Mouse (Mus musculus) G1E (cell line): ENCODE measurements around the gene Zkscan5. TPM values are rescaled to one million over a fixed set of nuclear protein-coding genes. Genes with fewer than 3 reads are reported as not detected.

Experiments used
- ATAC-seq: 2 replicates; pipeline ENCODE4 v1.8.0; 2016; ENCODE audit warnings: mild to moderate bottlenecking; ENCODE audit not compliant: insufficient number of reproducible peaks, poor library complexity, low FRiP score, severe bottlenecking; ENCODE audit errors: extremely low read depth
- DNase-seq: peaks from one replicate; pipeline ENCODE4 v3.0.0; 2012; ENCODE audit warnings: low spot score
- H3K27me3 ChIP-seq: 2 replicates; pipeline ENCODE4 v1.6.1; 2012; ENCODE audit warnings: mild to moderate bottlenecking, low read length, inconsistent platforms; ENCODE audit not compliant: insufficient read depth
- H3K36me3 ChIP-seq: replicated peaks from 2 replicates; pipeline ENCODE3; 2012; ENCODE audit warnings: mild to moderate bottlenecking, inconsistent platforms
- H3K4me1 ChIP-seq: 2 replicates; pipeline ENCODE4 v1.6.1; 2012; ENCODE audit warnings: low read depth, low read length, inconsistent platforms, mixed read lengths; ENCODE audit not compliant: insufficient read depth
- H3K4me3 ChIP-seq: 2 replicates; pipeline ENCODE4 v1.5.1; 2012; ENCODE audit warnings: low read depth, mild to moderate bottlenecking, inconsistent platforms, low read length, moderate library complexity, mixed read lengths
- H3K9me3 ChIP-seq: replicated peaks from 2 replicates; pipeline ENCODE4 v1.6.1; 2012; ENCODE audit warnings: inconsistent platforms
- CTCF ChIP-seq: IDR thresholded peaks from 2 replicates; pipeline ENCODE4 v1.5.1; 2012; ENCODE audit warnings: low read depth, low read length, inconsistent platforms, mixed read lengths
- GATA1 ChIP-seq: IDR thresholded peaks from 2 replicates; pipeline ENCODE4 v1.6.1; 2012; ENCODE audit warnings: borderline replicate concordance, low read length, inconsistent platforms, mixed read lengths
- GATA2 ChIP-seq: IDR thresholded peaks from 2 replicates; pipeline ENCODE4 v1.6.1; 2012; ENCODE audit warnings: low read depth, low read length, inconsistent platforms, borderline replicate concordance
- POLR2AphosphoS5 ChIP-seq: IDR thresholded peaks from 2 replicates; pipeline ENCODE4 v1.6.1; 2012; ENCODE audit warnings: low read depth, low read length, inconsistent platforms; ENCODE audit not compliant: insufficient replicate concordance
- TAL1 ChIP-seq: conservative IDR thresholded peaks from 2 replicates; pipeline ENCODE4 v1.6.1; 2012; ENCODE audit warnings: low read depth, low read length, inconsistent platforms, mixed read lengths
- polyA plus RNA-seq: library from polyadenylated mRNA; stranded (reverse); fragments of >175 nt; gene quantifications from 2 replicates; pipeline ENCODE4 v1.2.3, GENCODE M21; 2012
- total RNA-seq, 2 experiments: library from RNA; stranded (forward) in 1 of 2; stranded (reverse) in 1 of 2; fragments of 200-1000 nt in 1 of 2; fragments of >200 nt in 1 of 2; fragmentation: Nextera tagmentation in 1 of 2; gene quantifications; 2 replicates each; pipeline ENCODE4 v1.2.3; 2014 to 2017

The Zkscan5 gene
- total and polyA plus RNA-seq, 3 experiments: 2.8 to 14.6 (median 9.2) TPM

DNA sequence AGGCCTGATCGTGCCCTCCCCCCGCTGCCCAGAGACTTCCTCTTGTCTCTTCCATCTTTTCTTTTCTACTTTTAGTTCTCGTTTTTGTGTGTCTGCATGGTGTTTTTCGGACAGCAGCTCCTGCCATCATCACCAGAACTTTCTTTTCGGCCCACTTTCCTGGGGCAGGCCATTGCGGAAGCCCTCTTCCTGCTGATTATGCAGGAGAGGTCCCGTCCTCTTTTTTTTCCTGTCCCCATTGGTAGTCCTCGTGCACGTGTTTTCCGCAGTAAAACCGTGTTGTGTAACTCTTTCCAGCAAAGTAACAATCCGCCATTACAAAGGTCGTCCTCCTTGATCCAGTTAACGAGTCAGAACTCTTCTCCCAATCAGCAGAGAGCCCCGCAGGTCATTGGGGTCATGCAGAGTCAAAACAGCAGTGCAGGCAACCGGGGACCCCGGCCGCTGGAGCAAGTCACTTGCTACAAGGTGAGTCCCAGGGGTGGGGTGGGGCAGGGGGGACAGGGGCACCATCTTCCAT, 25.8 kb upstream of the Zkscan5 start:
- ATAC-seq: no peak
- H3K27me3 ChIP-seq: no peaks in the 10 kb centered on the region
- DNase-seq: no peak
- TF ChIP-seq POLR2AphosphoS5: no peak
- no peak for TF ChIP-seq GATA1
- no peak for TF ChIP-seq CTCF
- TF ChIP-seq GATA2: no peak
- TF ChIP-seq TAL1: no peak
- peaks cover 27% of the 10 kb centered on the region for H3K4me1 ChIP-seq
- H3K36me3 ChIP-seq: peaks cover 100% of the 10 kb centered on the region
- no peaks in the 10 kb centered on the region for H3K9me3 ChIP-seq
- no peak overlapping the region for H3K4me3 ChIP-seq

DNA sequence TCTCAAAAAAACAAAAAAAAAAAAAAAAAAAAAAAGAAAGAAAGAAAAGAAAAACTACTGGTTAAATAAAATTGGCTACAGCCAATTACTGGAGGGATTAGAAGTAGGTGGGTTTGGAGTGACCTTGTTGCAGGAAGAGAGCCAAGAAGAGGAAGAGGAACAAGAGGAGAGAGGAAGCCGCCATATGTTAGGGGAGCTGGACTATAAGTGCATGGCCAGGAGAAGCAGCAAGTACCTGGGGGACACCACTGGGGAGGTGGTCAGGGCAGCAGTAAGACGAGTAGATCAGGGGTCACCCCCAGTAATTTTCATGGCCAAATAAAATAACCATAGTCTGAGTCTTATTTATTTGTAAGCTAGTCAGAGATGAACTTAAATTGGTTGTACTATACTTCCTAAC, 19.1 kb upstream of the Zkscan5 start:
- Histone ChIP-seq H3K4me1 (peaks cover 57% of the 10 kb centered on the region), H3K27me3 (no peaks in the 10 kb centered on the region), H3K4me3 (no peak overlapping the region), H3K9me3 (no peaks in the 10 kb centered on the region), H3K36me3 (peaks cover 94% of the 10 kb centered on the region)
- no peak for ATAC-seq
- DNase-seq: no peak
- TF ChIP-seq CTCF: no peak
- no peak for TF ChIP-seq GATA1
- no peak for TF ChIP-seq TAL1
- TF ChIP-seq POLR2AphosphoS5: no peak

DNA sequence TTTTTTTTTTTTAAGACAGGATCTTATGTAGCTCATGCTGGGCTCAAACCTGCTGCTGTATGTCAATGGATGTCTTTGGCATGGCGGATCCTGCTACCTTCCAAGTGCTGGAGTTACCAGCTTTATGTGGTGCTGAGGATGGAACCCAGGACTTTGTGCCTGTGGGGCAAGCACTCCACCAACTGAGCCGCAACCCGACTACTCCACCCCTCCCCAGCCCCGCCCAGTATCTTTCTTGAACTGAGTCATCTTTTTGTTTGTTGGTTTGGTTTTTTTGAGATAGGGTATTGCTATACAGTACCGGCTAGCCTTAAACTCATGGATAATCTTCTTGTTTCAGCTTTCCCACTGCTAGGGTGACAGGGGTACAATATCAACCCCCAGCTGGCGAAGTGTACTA, 14.9 kb upstream of the Zkscan5 start:
- 0 out of 2 replicates have a peak, but pooled peaks have one; percentile 12 for ATAC-seq
- peak overlapping the region; percentile 85; the same call in 1 of the 2 replicates for H3K4me3 ChIP-seq
- DNase-seq: peak; percentile 23
- peaks cover 55% of the 10 kb centered on the region for H3K4me1 ChIP-seq
- H3K9me3 ChIP-seq: no peaks in the 10 kb centered on the region
- no peaks in the 10 kb centered on the region for H3K27me3 ChIP-seq
- H3K36me3 ChIP-seq: peaks cover 68% of the 10 kb centered on the region
- TF ChIP-seq CTCF: no peak
- no peak for TF ChIP-seq POLR2AphosphoS5
- no peak for TF ChIP-seq GATA2
- no peak for TF ChIP-seq GATA1
- TF ChIP-seq TAL1: no peak

DNA sequence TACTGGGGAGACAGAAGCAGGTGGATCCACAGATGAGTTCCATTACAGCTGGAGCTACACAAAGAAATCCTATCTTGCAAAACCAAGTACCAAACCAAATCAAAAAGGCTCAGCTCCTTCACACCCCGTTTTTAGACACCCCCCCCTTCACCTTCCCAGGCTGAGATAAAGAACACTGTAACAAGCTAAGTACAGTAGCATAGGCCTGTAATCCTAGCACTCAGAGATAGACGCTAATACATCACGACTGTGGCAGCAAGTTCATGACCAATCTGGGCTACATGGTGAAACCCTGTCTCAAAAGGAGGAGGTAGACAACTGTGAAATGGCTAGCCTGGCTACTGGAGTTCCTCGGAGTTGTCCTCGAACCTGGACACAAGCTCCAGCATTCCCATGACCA, 14.0 kb upstream of the Zkscan5 start:
- no peaks in the 10 kb centered on the region for H3K9me3 ChIP-seq
- no peak for DNase-seq
- TF ChIP-seq GATA2 (no peak), CTCF (no peak), POLR2AphosphoS5 (no peak), GATA1 (no peak), TAL1 (no peak)
- H3K4me1 ChIP-seq: peaks cover 51% of the 10 kb centered on the region
- no peaks in the 10 kb centered on the region for H3K27me3 ChIP-seq
- H3K4me3 ChIP-seq: peak overlapping the region; percentile 85
- H3K36me3 ChIP-seq: peaks cover 69% of the 10 kb centered on the region
- no peak for ATAC-seq

DNA sequence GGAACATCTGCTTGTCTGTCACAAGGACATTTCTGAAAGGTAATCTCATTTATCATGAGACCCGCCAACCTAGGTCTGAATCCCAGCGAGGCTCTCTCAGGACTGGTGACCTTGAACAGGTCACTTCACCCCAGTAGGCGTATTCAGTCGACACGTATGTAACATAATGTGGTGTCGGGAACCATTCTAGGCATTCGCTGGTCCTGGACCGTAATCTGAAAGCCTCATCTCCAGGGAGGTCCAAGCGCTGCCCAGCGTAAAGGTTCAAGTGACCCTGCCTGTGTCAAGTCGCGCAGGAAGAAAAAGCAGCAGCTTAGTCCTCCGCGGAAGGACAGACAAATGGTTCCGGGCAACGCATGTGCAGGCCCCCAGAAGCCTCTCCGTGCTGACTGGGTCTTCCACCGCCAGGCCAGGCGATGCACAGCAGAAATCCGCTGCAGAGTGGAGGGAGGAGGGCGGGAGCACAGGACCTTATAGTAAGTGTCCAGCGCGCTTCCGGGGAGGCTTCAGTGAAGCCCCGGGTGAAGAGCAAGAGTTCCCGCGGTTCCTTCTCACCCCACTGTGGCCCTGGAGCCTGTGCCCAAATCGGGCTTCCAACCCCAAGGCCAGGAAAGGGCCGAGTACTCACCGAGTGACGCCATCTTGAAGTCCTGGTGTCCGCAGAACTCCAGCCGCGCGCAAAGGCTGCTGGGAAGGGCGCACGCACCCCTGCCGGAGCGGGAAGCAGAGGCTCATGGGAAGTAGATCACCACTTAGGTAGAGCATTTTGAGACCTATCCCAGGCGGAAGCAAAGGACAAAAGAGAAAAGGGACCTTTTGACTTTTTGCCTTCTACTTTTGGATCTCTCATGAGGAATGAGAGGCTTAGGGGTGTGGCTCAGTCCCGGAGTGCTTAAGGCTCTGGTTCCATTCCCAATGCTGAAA, 13.2 kb upstream of the Zkscan5 start:
- Histone ChIP-seq H3K9me3 (no peaks in the 10 kb centered on the region), H3K4me1 (peaks cover 44% of the 10 kb centered on the region), H3K27me3 (no peaks in the 10 kb centered on the region), H3K4me3 (peak overlapping the region; percentile 85), H3K36me3 (peaks cover 69% of the 10 kb centered on the region)
- TF ChIP-seq TAL1 (no peak), GATA1 (no peak), POLR2AphosphoS5 (no peak), CTCF (no peak), GATA2 (no peak)
- ATAC-seq (peak; percentile 80), DNase-seq (peak; percentile 78)

DNA sequence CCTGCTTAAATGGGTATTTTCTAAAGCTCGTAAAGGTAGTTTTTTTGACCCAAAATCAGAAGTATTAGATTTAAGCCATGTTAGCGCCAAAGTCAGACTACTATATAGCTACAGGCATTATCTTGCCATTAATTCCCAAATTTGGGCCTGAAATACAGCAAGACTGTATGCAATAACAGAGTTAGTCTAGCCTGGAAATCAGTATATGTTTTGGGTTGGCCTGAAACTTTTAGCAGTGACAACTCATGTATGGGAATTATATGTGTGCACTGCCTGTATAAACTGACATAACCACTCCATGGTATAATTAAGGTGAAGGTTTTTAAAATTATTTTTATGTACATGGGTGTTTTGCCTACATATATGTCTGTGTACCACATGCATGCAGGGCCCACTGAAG, 12.4 kb upstream of the Zkscan5 start, which contains the start of gene Atp5j2:
TSS of gene Atp5j2 (minus strand) at position 101 of the 400 bp plus-strand sequence.
- DNase-seq: no peak
- no peaks in the 10 kb centered on the region for H3K9me3 ChIP-seq
- no peak for ATAC-seq
- H3K4me3 ChIP-seq: peak within 1 kb of the TSS; percentile 85
- H3K4me1 ChIP-seq: peaks cover 38% of the 10 kb centered on the region
- TF ChIP-seq TAL1: no peak
- TF ChIP-seq CTCF: no peak
- no peak for TF ChIP-seq GATA2
- no peak for TF ChIP-seq POLR2AphosphoS5
- TF ChIP-seq GATA1: no peak
- no peaks in the 10 kb centered on the region for H3K27me3 ChIP-seq
- H3K36me3 ChIP-seq: peaks cover 67% of the 10 kb centered on the region
